Mouse (Mus musculus) adrenal gland, postnatal 36 days (tissue): ENCODE measurements around the gene Arf3. TPM values are rescaled to one million over a fixed set of nuclear protein-coding genes. Genes with fewer than 3 reads are reported as not detected.

Experiments used
- DNase-seq, 2 experiments: peaks; one replicate each; pipeline ENCODE4 v3.0.0; 2021; ENCODE audit warnings: mixed read lengths in 1 of 2
- total RNA-seq, 2 experiments: library from RNA; stranded (reverse); gene quantifications; 2 replicates each; pipeline ENCODE4 v1.2.3; 2021

Gene Arf3
- total RNA-seq, 2 experiments from 2014 or later: 132 to 140 TPM

DNA sequence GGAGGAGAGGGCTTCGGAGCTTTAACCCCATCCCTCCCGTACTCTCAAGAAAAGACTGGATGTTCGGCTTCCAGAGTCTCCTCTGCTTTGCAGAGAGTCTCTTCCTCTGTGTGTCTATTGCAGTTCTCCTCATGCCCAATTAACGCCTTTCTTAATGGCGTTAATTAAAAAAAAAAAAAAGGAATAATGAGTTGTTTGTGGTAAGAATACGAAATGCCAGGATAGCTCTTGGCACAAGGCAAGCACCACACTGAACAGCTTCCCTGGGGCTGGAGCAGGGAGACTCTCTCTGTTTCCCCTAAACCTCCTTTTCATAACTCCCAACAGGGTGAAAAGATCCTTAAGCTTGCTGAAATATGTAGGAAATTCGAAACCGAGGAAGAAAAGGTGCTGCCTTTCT is 40.8 kb downstream of the Arf3 start:
- no peak for DNase-seq

- DNase-seq: no peak
Observed at GRCm38 (mm10) chr15:98717301-98717700, 45.7 kb downstream of the Arf3 start.

DNA sequence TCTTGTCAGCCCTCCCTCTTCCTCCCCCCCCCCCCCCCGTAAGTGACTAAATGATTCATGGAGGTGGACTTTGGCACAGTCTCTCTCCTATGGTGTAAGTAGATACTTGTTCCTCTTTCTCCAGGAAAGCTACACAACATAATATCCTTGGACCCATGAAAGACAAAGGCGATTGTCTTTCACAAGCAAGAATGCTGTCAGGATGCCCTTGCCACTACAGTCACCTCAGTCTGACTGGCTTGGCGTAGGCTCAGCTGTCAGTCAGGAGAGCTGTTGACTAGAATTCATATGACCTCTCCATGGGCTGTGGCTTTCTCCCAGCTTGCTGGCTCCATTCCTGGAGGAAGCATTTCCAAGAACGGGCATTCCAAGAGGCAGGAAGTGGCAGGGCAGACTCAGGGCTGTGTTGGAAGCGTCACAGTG is 48.8 kb downstream of the Arf3 start:
- peak; percentile 18 to 29 for DNase-seq

DNA sequence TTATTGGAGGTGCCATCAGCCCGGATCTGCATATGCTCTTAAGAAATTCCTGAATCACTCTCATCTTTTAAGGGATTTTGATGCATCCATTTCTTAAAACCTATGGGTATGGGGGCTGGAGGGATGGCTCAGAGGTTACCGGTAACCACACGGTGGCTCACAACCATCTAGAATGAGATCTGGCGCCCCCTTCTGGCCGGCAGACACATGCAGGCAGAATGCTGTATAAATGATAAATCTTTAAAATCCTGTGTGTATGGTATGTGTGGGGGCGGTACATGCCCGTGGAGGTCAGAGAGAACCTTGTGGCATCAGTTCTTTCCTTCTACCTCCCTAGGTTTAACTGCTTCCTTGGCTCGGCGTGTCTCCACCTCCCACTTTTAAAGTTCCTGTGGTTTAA is 52.6 kb downstream of the Arf3 start:
- peak; percentile 78 to 87 for DNase-seq

DNA sequence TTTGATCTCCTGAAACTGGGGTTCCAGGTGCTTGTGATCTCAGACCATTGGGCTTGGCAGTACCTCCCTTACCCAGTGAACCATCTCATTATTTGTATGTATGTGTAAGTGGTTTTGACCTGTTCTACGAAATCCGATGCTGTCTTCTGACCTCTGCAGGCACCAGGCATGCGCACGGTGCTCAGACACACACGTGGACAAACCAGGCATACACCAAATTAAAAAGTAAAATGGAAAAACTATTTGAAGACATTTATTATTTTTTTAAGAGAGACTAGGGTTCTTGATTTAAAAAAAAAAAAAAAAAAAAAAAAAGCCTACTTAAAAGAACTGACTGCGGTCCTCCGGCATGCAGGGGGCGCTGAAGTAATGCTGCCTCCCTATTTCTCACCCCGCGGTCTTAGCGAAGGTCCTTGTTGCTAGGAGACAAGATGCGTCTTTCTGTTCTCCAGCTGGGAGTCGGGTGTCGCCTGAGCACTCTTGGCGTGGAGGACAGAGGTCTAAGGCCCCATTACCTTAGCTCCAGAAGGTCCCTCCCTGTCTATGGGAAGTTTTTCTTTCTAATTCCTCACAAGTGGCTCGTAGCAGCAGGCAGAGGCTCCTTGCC is 55.1 kb downstream of the Arf3 start, which contains the start of gene Ccdc65:
Gene Ccdc65, plus strand, starts transcription at position 442 of the 607 bp plus-strand sequence.
- DNase-seq: peak; percentile 87 to 89

GRCm38 (mm10) chr15:98704312-98704711 is 58.7 kb downstream of the Arf3 start:
- no peak for DNase-seq

- DNase-seq: peak; percentile 92 to 94
Observed at GRCm38 (mm10) chr15:98699190-98700105, 63.6 kb downstream of the Arf3 start.

- no peak for DNase-seq
Observed at GRCm38 (mm10) chr15:98696216-98696615, 66.8 kb downstream of the Arf3 start.

DNA sequence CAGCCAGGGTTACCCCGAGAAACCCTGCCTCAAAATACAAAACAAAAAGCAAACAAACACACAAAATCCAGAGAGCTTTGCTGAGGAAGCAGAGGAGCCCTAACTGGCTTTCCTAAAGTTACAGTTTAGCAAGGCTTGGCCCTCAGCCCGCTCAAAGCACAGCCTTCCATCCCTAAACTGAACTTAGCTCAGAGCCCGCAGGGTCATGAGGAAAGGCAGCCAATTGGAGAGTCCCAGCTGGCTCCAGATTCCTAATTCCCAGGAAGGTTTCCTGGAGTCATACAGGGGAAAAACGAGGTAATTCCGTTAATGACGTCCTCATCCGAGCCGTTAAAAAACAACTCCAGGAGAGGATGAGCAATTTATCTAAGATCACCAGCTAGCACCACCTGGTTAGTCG is 67.3 kb downstream of the Arf3 start:
- DNase-seq: peak in 1 of 2 experiments; percentile 52

GRCm38 (mm10) chr15:98692171-98692715 is 70.8 kb downstream of the Arf3 start:
- DNase-seq: peak; percentile 41 to 57

DNA sequence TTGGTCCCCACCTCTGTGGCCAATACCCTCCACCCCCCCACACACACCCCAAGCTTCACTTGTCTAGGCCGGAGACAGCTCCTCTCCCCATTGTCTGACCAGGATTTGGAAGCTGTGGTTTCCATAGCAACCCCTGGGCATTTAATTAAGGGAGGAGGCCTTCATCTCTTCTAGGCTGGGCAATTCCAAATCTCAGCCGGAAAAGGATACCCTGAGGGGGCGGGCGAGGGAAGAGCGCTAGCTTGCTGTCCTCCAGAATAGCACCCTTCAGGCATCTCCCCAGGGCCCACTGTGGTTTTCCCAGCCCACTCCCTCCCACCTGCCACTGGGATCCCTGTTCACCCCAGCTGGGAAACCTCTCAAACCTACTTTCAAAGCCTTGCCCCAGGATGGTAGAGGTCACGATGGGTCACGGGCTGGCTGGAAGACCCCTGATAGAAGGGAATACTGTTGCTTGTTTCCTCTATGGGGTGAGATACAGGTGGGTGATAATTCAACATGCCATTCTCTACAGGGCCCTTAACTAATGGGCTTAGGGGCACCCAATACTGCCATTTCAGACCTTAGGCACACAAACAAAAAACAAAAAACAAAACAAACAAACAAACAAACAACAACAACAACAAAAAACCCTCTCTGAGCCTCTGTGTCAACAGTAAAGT is 71.4 kb downstream of the Arf3 start:
- DNase-seq: no peak

DNA sequence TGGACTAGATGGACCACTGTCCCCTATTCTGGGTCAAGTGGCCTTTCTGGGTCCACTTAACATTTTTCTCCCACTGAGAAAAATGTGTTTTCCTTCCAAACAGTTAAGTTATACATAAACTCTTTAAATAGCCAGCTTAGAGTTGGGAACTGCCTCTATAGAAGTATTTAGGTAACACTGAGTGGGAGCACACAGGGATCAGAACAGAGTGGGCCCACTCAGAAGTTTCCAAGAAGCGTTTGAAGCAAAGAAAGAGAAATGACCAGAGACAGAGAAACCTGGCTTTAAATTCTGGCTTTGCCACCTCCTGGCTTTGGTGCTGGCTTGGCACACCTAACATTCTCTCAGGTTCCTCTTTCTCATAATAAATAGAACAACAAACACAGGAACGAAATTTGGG is 73.3 kb downstream of the Arf3 start:
- no peak for DNase-seq

Other genes starting within 250 kb of the Arf3 start
- gene Kansl2, start 228.9 kb downstream of the Arf3 start, total RNA-seq: 10 to 100 TPM; 88.0 to 91.3 TPM
- gene Ccnt1, start 192.3 kb downstream of the Arf3 start, total RNA-seq: 10 to 100 TPM; 55.6 to 67.1 TPM
- 1 to 10 TPM in 1 of 2 experiments, under 1 TPM in 1; 0.83 to 1.1 TPM for gene 4930415O20Rik, start 192.2 kb downstream of the Arf3 start, total RNA-seq
- gene Adcy6, start 153.1 kb downstream of the Arf3 start, total RNA-seq: 10 to 100 TPM; 43.8 to 62.6 TPM
- 10 to 100 TPM; 10.2 to 13.3 TPM for gene Cacnb3, start 132.4 kb downstream of the Arf3 start, total RNA-seq
- gene Ddx23, start 100.3 kb downstream of the Arf3 start, total RNA-seq: 10 to 100 TPM; 75.5 to 84.3 TPM
- 1 to 10 TPM; 2.1 to 2.4 TPM for gene Rnd1, start 85.8 kb downstream of the Arf3 start, total RNA-seq
- under 1 TPM; 0.23 to 0.26 TPM for gene Ccdc65, start 55.0 kb downstream of the Arf3 start, total RNA-seq
- gene Fkbp11, start 35.0 kb downstream of the Arf3 start, total RNA-seq: 1 to 10 TPM; 7.5 to 9.1 TPM
- 1 to 10 TPM; 1.1 to 1.3 TPM for gene Wnt10b, start 14.9 kb upstream of the Arf3 start, total RNA-seq
- not detected for gene Wnt1, start 26.6 kb upstream of the Arf3 start, total RNA-seq
- under 1 TPM; 0.10 to 0.30 TPM for gene Ddn, start 46.3 kb upstream of the Arf3 start, total RNA-seq
- 10 to 100 TPM; 68.3 to 87.0 TPM for gene Prkag1, start 68.3 kb upstream of the Arf3 start, total RNA-seq
- 10 to 100 TPM; 52.1 to 79.5 TPM for gene Kmt2d, start 108.0 kb upstream of the Arf3 start, total RNA-seq
- 1 to 10 TPM; 2.2 to 2.9 TPM for gene Rhebl1, start 131.3 kb upstream of the Arf3 start, total RNA-seq
- gene Dhh, start 135.3 kb upstream of the Arf3 start, total RNA-seq: 1 to 10 TPM; 2.2 to 3.0 TPM
- gene Lmbr1l, start 155.0 kb upstream of the Arf3 start, total RNA-seq: 10 to 100 TPM; 14.0 to 15.5 TPM
- 100 to 1,000 TPM; 252 to 276 TPM for gene Tuba1b, start 171.4 kb upstream of the Arf3 start, total RNA-seq
- gene Gm49450, start 190.3 kb upstream of the Arf3 start, total RNA-seq: not detected
- gene Tuba1a, start 190.5 kb upstream of the Arf3 start, total RNA-seq: 100 to 1,000 TPM in 1 of 2 experiments, 10 to 100 TPM in 1; 87.9 to 123 TPM